Mouse (Mus musculus): ENCODE results near the gene Siglece. TPM values are rescaled to one million over a fixed set of nuclear protein-coding genes. Genes with fewer than 3 reads are reported as not detected.
A peak's percentile ranks its signal among the peaks of the same experiment; 100 is the strongest.
"Not testable (repeated sequence)": the region's sequence is repeated elsewhere in the genome, so short reads cannot be mapped to it uniquely, and the experiment has no call there.

Gene Siglece
- under 1 TPM; 0.45 to 0.59 TPM for total RNA-seq (2021)
- long read RNA-seq, experiment 1, partial matches to known transcripts: 0 of 2 reads
- long read RNA-seq, experiment 1, other reads (novel, unspliced or antisense): 0 of 2 reads
- long read RNA-seq, experiment 2: 0 reads

DNA sequence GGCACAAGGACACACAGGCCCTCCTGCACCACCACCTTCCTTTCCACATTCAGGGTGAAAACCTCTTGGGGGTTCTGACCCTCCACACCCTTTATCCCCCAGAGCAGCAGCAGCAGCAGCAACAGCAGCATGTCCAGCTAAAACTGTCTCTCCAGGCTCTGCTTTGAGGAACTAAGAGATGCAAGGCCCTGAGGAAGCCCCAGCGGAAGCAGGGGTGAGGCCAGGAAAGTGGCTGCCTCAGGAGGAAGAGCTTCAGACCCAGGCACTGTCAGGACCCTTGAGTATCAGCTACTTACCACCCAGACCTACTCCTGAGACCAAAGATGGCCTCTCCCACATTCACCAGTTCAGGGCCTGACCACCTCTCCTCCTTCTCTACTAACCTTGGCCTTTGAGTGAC is at the start of gene Siglece:
Siglece (minus strand) TSS at position 160 of the 400 bp plus-strand sequence.
- DNase-seq: no peak

DNA sequence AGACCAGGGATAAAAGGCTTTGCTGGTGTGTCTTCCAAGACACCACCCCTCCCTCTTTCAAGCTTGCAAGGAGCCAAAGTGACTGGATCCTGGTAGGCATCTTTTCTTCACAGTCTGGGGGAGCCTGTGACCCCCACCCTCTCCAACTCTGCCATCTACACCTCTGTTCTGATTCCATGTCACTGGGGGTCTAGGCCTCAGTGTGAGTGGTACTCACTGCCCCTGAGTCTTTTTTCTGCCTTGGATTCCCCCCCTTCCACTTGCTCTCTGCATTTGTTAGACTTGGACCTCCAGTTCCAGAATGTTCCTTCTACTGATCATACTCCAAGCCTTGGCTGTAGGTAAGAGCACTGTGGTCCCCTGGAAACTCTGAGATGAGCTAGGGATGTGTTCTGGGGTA is 30.2 kb upstream of the Siglece start, which contains the start of gene Klk14:
Klk14 (plus strand) TSS at position 301 of the 400 bp plus-strand sequence.
- DNase-seq: no peak

DNA sequence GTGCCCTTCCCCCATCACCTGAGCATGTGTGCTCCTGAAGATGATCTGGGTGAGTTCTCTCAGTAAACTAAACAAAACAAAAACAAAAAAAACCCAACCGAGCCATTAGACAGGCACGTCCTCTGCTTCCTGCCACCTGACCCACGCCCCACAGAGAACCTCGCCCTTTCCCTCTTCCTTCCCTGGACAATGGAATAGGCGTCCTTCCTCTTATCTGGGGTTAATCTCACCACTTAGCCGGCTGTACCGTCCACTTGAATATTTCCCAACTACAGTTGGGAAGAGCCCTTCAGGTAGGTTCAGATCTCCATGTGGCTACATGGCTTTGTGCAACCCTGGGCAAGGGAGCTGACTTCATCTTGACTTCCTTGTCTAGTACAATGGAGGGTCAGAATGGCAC is 25.1 kb upstream of the Siglece start:
- no peak for DNase-seq

DNA sequence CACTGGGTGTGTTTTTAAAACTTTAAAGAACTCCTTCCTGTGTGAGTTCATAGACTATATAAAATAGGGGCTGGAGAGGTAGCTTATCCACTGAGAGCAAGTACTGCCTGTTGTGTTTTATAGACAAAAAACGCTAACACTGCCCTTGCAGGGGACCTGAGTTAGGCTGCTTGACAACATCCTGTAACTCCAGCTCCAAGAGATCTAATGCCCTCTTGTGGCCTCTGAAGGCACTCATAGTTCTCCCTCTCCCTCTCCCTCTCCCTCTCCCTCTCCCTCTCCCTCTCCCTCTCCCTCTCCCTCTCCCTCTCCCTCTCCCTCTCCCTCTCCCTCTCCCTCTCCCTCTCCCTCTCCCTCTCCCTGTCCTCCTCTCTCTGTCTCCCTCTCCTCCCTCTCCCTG is 22.6 kb upstream of the Siglece start:
- DNase-seq: not testable (repeated sequence)

DNA sequence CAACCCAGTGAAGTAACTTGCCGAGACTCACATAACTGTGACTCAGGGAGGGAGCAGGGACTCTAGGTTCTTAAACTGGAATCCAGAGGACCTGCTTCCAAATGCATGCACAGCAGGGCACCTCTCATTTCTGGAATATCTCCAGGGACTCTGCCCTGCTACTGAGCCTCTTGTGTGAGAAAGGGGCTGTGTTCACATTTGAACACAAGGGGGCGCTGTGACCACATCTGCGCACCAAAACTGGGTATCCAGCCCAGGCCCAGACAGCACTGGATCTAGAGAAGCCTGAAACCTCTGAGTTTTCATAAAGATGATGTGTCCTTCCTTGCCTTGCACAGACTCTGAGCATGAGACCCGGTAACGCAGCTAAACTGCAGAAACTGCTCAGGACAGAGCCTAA is 21.0 kb upstream of the Siglece start:
- peak; percentile 67 for DNase-seq

DNA sequence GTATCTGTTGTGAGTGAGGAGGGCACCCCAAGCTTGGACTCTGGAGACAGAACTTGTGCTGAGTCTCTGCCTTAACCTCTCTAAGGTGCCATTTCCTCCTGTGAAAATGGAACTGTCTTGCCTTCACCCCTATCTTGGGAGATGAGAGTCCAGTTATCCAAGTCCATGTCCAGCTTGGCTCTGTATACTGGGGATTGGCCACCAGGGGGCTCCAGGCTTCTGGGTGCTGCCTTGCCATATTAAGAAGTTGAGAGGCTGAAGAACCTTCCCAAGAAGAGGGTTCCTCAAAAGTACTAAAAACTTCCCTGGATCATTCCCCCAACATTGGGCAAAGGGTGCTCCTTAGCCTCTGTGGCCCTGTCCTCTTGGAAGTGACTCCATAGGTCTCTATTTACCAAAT is 18.6 kb upstream of the Siglece start:
- peak; percentile 51 for DNase-seq

DNA sequence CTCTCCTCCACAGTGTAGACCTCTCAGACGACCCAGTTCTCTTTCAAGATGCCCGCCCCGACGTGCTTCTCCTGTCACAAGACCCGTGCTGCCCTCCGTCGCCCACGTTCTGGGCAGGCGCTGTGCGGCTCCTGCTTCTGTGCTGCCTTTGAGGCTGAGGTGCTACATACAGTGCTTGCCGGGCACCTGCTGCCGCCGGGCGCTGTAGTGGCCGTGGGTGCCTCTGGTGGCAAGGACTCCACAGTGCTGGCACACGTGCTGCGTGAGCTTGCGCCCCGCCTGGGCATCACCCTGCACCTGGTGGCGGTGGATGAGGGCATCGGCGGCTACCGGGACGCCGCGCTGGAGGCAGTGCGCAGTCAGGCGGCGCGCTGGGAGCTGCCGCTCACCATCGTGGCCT is 15.1 kb upstream of the Siglece start:
- DNase-seq: no peak

DNA sequence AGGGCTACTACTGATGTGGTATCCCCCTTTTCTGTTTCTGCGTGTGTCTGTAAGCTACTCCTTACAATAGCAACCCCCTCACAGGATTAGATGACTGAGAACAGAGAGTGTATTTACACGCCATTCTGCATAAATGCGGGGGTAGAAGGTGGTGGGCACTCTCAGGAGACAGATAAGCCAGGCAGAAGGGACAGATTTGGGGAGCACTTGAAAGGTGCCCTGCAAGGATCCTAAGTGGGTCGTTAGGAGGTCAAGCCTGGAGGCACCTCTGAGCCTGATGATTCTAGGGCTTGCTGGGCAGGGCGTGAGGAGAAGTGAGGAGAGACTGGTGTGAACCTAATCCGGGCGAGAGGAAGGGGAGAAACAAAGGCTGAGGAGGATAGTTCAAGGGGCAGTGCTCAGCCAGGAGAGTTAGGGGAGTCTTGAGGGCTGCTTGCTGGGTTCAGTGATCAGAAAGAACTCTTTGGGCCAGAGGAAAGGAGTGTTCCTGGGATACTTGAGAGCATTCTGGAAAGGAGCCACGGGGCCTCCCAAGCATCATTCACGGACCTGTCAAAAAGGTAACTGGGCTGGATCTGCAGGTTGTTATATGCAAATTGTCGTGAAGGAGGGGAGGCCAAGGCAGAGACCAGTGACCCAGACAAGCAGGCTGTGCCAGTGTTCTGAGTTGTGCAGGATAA is 12.8 kb upstream of the Siglece start:
- no peak for DNase-seq

DNA sequence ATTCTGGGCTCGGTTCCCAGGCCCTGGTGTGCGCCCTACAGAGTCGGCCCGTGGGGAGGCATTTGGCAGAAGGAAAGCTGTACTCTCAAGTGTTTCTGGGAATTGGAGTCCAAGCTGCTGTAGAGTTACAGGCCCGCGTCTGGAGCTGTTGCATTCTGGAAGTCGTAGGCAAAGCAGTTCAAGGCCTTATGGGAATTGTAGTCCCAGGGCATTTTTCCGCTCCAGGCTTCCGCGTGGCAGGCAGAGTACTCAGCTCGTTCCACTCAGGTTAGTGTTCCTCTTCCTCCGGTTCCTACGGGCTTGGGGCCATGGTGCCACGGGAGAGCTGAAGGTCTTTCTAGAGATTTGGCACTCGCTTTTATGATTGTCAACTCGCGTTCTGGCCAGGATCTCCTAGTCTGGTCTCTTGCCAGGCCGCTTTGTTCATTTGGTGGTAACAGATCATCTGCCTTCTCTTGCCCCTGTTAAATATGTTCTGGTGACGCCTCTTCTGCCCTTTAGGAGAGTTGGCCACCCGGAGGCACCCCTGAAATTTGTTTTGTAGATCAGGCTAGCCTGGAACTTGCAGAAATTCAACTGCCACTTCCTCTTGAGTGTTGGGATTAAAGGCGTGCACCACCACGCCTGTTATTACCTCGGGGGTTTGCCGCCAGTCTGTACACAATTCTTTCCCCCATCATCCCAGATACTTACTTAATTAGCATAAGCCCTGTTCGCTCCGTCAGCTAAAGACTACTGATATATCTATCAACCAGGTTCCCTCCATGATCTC is 12.0 kb upstream of the Siglece start, which contains the start of gene Ctu1:
Ctu1 (plus strand) TSS at position 208 of the 772 bp plus-strand sequence.
- DNase-seq: peak; percentile 87

DNA sequence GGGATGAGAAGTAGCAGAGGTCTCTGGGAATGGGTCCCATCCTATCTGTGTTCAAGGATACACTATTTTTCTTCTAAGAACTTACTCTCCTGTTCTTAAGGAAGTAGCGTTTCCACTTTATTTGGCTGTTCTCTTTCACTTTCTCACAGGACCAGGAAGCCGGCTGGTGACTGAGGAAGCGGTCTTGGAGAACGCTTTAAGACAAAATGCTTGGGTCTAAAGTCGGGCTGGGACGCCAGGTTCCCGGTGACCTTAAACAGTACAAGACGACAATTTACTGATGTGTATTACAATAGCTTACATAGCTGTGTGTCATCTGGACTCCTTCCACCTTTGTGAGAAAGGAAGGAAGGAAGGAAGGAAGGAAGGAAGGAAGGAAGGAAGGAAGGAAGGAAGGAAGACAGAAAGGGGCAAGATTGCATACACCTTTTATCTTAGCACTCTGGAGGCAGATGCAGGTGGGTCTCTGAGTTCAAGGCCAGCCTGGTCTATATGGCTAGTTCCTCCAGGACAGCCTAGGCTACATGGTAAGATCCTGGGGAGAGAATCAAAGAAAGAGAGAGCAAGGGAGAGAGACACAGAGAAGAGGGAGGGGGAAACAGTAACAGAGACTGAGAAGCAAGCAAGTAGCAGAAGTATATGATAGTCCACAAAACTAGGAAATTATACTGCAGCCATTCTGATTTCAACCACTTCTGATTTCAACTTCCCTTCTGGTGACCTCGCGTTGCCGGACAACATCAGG is 11.3 kb upstream of the Siglece start:
- DNase-seq: no peak

DNA sequence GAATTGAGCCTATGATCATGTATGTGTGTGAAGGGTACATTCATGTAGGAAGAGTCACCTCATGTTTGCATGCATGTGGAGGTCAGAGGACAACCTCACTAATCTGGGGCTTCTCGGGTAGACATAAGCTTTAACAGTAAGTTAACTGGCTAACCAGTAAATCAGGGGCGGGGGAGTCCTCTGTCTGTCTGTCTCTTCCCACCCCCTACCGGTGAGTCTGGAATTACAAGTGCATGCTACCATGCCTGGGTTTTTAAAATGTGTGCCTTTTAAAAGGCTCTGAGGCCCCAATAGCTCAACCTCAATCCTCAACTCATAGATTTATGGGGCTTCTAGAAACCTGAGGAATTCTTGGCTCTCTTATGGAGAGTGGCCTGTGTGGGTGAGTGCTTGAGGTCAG is 8.6 kb upstream of the Siglece start:
- DNase-seq: no peak

DNA sequence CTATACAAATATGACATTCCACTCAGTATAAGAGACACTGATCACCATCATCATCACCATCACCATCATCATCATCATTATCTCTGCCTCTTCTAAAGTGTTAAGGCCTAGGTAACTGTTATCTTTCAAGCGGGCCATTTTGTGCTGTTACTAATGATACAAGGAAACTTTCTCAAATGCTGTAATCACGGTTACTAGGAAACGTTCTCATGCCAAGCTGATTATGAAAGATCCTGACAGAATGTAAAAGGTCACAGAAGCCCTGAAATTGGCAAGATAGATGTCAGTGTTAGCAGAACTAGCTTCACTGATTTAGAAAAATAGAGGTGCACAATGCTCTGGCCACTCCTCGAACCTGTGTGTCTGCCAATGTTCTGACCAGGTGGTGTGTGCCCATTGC is 7.3 kb upstream of the Siglece start:
- DNase-seq: not testable (repeated sequence)

DNA sequence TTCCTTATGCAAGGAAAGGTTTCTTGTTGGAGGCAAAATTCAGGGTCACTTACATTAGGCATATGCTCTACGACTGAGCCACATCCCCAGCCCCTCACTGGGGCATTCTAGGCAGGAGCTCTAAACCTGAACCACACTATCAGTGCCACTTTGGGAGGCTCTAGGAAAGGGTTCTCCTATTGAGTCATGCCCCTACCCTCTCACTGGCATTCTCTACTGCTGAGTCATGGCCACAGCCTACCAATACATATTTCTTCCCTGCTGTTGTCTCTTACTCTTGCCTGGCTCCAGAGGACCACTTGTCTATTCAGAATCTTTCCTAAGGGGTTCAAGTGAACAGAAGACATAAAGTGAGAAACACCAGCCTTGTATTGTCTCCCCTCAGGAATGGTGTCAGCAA is 2.8 kb upstream of the Siglece start:
- no peak for DNase-seq

DNA sequence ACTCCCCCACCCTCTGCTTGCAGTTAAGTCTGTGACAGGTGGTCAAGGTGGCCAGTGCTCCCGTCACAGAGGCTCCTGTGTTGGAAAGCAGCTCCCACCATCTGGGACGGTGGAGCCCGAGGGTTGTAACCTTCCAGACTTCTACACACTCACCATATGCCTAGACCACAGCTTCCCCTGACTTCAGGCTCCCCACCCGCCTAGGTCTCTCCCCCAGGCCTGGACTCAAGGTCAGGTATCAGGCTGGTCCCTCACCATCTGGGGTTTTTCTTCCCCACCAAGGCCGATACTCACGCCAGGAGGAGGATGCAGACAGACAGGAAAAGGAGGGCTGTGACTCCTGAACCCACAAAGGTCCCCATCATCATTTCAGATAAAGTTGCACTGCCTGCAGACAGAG is 3.7 kb downstream of the Siglece start:
- DNase-seq: no peak

DNA sequence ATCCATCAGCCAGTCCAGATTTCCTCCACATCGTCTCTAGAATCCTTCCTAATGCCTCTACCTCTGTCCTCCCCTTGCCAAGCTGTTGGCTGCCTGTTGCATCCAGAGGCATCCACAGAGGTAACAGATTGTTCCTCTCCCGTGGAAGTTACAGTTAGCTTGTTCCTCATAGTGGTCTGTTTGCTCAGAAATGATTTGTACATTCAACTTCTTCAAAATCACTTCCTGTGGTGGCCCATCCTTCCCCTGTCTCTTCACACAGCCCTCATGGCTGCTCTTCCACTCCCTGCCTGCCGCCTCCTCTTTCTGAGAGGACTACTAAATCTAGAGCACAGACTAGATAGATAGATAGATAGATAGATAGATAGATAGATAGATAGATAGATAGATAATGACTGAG is 5.4 kb downstream of the Siglece start:
- DNase-seq: no peak

DNA sequence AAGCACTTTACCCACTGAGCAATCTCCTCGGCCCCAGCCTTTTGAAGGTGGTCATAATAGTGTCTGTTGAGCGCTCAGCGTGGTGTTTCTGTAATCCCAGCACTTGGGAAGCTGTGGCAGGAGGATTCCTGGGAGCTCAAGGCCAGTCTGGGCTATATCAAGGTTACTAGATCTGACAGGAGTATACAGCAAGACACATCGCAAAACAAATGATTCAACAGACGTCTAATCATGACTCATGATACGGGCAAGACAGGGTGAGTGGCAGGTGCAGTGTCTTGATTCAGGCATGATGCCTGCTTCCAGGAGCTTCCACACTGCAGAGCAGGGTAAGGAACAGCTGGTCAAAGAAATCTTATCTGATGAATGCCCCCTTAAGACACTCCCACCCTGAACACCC is 7.3 kb downstream of the Siglece start:
- no peak for DNase-seq

DNA sequence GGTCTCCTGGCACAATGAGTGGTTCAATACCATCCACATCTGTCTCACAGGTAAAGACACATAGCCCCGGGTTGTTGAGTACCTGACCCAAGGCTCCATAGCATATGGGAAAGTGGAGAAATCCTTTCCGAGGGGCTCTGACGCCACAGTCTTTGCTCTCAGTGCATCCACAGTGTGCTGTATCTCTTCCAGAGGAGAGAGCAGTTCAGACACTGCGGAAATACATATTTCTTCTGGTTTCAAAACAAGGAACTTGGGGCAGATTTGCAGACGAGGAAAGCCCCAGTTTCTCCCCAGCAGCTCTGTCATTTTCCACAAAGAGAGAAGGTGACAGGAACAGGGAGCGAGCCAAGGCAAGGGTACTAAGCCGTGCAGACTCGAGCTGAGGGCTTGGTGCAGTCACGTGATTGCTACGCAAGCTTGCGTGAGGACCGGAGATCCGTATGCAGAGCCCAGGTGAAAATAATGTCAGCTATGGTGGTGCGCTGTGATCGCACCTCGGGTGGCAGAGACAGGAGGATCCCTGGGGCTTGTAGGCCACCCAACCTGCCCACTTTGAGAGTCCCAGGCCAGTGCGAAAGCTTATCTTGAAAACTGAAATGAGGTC is 16.8 kb downstream of the Siglece start:
- DNase-seq: no peak

DNA sequence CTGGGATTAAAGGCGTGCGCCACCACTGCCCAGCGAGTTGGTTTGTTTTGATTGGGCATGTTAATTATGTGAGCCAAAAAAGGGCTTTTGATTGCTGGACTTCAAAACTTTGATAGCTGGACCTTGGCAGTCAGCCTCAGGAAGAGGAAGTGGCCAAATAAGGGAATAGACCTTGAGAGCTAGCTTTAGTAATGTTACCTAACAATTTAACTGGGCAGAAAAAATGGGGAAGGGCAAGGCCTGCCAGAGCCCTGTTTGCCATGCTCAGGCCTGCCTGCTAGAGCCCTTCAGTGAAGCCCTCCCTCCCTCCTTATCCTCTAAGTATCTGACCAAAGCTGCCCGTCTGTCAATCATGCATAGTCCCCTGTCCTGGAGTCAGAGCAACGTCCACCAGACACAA is 17.4 kb downstream of the Siglece start:
- no peak for DNase-seq

DNA sequence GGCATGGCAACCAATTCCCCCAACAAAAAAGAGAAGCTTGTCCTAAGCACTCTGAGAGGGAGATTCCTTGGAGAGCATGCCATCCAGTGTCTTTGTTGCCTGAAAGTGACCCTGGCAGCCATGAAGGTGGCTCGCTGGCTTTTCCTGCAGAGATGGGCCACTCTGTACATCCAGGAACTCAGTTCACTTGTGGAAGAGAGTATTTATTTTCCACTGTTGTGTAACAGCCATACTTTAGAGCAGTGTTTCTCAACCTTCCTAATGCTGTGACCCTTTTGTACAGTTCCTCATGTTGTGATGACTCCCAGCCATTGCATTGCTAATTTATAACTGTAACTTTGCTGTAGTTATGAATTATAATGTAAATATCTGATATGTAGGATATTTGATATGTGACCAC is 22.8 kb downstream of the Siglece start:
- DNase-seq: no peak

DNA sequence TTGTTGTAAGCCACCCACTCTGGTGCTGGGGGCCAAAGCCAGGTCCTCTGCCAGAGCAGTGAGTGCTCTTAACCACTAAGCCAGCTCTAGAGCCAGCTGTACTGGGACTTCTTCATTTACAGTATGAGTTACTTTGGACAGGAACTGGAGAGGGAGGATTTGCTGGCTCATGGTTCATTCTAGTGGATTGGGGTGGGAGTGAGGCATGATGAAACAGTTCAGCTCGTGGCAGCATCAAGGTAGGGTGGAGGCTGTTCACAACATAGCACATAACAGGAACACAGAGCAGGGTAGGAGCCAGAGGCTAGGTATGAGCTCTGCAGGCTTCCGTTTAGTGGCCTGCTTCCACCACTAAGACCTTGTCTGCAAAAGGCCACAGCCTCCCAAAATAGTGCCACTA is 23.8 kb downstream of the Siglece start:
- no peak for DNase-seq

DNA sequence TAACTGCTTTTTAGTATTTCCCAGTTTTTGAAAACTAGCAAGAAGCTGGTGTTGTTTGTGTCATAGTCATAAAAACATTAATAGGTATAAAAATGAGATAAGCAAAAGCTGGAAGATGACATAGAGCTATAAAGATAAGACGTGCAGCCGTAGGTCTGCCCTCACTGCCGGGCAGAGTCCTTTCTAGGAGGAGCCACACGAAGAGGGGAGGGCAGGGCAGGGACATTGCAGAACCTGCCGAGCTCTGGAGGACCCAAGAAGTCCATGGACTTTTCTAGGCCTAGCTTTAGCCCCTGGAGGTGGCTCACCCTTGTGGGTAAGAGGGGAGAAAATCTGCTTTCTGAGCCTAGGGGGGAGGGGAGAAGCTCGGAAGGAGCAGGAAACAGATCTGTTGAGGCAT is 25.5 kb downstream of the Siglece start, which contains the start of gene Ceacam18:
Ceacam18 (plus strand) TSS at position 208 of the 400 bp plus-strand sequence.
- no peak for DNase-seq

DNA sequence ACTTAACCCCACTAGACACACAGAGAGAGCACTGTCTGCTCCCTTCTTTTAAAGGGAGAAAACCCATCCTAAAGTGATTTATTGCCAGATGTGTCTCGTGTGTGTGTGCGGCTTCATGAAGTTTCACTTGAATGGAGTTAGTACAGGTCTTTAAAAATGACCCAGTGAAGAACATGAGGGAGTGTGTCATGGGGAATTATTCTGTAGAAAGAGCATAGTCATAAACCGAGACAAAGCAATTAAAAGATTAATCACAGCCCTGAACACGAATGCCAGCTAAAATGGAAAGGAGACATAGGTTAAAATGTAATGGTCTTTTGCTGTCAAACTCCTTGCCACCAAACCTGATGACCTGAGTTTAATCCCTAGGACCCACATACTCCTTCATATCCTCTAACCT is 26.0 kb downstream of the Siglece start:
- DNase-seq: no peak

Data from gastrocnemius, postnatal 10 days (tissue).